Mouse (Mus musculus) layer of hippocampus, postnatal 36 days (tissue): ENCODE results near the gene Ppp1r1b. TPM values are rescaled to one million over a fixed set of nuclear protein-coding genes. Genes with fewer than 3 reads are reported as not detected.
A peak's percentile ranks its signal among the peaks of the same experiment; 100 is the strongest.

Experiments
- DNase-seq, 2 experiments: peaks; one replicate each; pipeline ENCODE4 v3.0.0; 2022
- total RNA-seq, 2 experiments: library from RNA; stranded (reverse); gene quantifications; 2 replicates each; pipeline ENCODE4 v1.2.3; 2021

Ppp1r1b gene
- 10 to 100 TPM; 48.8 to 50.8 TPM for total RNA-seq

- DNase-seq = peak; percentile 71 to 80
Measured at GRCm38 (mm10) chr11:98348083-98348961, at the start of gene Ppp1r1b. Ppp1r1b (plus strand) TSS chr11:98348404.

GRCm38 (mm10) chr11:98298484-98299205 is 49.6 kb upstream of the Ppp1r1b start:
- no peak for DNase-seq

DNA sequence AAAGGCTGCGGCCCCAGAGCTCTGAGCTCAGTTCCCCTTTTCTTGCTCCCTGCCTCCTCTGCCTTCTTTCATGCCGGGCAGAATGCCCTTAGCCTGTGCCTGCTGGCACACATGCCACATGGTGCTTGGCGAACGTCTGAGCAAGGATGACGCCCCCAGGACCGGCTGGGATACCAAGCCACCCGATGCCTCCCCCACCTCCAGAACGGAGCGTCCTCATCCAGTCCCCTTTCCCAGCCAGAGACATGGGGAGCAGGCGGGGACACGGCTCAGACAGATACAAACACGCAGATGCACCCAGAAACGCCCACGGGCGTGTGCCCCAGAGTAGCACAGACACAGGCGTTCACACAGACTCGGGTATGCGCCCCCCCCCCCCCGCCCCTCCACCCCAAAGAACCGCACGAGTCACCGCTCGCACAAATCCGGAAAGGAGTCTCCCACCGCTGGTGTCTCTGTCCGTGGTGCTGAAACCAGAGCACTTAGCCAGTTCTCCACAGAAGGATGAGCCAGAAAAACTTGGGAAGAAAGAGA is 34.3 kb upstream of the Ppp1r1b start:
- DNase-seq = peak; percentile 84 to 88

GRCm38 (mm10) chr11:98317479-98317878 is 30.7 kb upstream of the Ppp1r1b start:
- DNase-seq = no peak

DNA sequence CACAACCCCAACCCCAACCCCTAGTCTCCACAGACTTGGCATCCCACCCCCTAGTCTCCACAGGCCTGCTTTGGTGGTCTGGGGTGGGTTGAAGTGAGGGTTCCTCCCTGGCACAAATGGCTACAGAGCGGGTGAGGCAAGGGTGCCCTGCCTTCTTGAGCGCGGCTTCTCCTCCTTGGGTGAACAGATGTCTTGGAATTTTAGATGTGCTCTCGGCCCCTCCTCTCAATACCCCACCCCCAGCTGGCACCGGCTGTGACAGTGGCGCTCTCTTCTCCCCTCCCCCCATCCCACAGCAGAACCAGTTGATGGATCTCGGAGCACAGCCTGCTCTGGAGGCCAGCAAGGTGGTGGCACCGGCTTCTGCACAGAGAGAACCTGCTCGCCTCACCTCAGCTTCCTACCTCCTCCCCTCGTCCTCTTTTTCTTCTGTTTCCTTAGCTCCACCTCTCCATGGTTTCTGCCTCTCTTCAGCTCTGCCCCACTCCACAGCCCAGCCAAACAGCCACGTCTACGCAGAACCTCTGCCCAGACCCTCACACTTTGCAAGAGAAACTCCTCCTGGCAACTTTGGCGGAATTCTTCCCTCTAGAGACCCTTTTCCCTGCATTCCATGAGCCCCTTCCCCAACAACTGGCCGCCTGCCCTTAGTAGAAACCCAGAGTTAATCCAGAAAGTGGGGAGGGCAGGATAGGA is 29.6 kb upstream of the Ppp1r1b start:
- DNase-seq = no peak

GRCm38 (mm10) chr11:98319120-98319519 is 29.1 kb upstream of the Ppp1r1b start:
- peak in 1 of 2 experiments; percentile 59 for DNase-seq

DNA sequence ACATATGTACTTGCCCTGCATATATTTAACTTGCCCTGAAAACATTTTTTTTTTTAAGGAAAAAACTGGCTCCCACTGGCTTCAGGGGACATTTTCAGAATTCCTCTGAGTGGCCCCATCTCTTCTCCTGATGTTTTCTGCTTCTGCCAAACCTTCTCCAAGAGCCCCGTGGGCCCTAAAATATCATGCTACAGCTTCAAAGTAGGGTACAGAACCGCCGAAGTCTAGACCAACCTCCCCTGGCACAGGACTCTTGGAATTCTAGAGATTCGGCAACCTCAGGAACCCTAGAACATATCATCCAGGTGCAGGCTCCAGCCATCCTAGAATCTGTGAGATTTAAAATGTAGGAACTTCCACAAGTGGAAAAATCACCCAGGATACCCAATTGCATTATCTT is 28.7 kb upstream of the Ppp1r1b start:
- DNase-seq = no peak

DNA sequence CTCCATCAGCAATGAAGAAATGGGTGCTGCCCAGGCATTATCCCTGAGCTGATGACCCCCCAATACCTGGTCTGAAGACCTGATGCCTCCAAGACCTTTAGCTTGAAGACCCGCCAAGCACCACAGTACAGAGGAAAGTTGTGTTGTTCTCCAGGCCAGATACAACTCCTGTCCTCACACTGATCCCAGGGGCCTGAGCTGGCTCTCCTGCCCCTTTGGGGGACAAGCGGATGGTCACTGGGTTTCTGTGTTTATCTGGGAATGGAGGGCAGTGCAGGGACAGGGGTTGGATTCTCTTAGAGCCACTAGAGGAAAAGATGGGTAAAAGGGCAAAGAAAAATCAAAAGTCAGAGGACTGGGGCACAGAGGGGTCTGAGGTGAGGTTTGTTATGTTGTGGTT is 28.3 kb upstream of the Ppp1r1b start:
- DNase-seq = no peak

DNA sequence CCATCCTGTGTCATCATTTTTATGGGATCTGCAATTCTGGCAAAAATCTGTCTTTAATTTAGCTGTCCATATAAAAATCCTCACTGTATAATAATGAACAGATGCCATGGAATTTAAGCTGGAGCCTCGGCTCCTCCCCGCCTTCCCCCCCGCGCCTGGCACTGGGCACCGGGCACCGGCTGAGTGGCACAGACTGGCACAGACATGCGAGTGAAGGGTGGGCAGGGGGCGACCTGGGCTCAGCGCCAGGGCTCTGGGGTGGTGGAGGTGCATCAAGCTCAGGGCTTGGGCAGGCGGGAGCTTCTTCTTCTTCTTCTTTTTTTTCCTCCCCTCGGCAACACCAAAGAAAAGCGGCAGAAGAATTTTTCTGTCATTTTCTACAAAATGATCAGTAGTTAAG is 27.8 kb upstream of the Ppp1r1b start:
- peak in 1 of 2 experiments; percentile 41 for DNase-seq

DNA sequence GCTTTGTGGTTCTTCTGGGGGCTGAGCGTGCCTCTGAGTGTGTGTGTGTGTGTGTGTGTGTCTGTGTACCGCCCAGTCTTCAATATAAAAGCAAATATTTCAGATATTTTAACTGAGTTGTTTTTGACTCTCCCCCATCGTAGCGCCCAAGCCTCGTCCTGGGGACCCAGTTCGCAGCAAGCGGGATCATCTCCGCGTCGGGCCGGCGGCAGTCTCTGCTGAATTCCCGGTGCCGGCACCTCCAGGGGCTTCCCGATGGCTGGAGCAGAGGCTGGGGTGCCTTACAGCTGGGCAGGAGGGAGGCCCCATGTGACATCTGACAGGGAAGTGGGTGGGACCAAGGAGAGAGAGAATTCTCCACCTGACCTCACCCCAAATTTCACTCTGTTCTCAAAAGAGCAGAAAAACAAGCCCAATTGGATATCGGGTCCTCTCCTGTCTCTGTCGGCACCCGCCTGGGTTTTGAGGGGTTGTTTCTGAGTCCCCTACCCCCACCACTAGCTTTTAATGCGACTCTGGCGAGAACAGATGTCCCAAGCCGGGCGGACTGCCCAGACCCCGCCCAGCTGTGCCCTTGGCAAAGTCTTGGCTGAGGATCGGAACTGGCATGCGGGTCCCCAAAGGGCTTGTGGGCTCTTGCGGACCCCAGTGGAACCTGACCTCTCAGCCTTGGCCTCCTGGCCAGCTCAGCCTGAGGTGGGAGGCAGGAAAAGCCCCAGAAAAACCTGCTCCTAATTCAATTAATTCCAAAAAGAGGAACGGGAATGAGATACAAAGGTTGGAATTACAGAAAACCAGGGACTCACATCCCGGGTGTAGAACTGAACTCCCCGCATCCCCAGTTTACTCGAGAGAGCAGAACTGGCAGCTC is 27.2 kb upstream of the Ppp1r1b start:
- peak in 1 of 2 experiments; percentile 31 for DNase-seq

- DNase-seq = no peak
Measured at GRCm38 (mm10) chr11:98321677-98322003, 26.6 kb upstream of the Ppp1r1b start.

GRCm38 (mm10) chr11:98322159-98322558 is 26.0 kb upstream of the Ppp1r1b start:
- DNase-seq = no peak

GRCm38 (mm10) chr11:98323136-98323866 is 24.9 kb upstream of the Ppp1r1b start:
- DNase-seq = no peak

DNA sequence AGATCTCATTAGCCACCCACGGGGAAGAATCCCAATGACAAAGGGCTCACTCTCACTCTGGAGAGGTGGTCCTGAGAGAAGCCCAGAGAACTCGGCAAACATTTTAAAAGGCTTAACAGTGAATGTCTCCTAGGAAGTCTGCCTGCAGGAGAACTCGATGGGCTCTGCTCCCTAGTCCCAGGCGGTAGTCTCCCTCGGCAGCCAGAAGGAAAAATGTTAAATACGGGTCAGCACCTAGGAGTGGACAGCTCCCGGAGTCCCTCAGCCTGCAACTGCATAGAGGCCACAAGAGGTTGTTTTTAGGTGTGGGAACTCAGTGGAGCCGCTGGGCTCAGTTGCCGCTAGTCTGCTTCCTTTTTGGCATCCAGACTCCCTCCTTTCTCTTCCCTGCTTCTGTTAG is 24.3 kb upstream of the Ppp1r1b start:
- no peak for DNase-seq

DNA sequence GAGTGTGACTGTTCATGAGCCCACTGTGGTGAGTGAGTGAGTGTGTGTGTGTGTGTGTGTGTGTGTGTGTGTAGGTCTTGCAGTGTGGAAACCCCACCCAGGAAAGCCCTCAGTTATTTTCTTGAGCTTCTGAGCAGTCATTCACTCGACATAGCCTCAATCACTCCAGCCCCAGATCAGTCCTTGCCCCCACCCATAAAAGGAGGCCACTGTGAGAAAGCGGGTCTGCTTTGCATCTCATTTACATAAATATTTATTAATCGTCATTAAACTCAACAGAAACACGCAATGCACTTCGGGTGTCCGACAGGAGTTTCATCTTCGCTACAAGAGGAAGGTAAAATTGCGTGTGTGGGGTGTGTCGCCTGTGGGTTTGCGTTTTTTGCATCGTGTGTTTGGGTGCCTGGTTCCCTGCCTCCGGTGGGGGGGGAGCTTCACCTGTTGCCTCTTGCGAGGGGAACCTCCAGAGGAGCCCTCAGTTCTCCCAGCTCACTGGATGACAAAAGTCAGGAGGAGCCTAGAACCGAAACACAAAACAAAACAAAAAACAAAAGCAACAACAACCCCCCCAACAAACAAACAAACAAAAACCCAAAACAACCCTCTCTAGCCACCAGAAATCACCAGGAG is 22.9 kb upstream of the Ppp1r1b start:
- no peak for DNase-seq

DNA sequence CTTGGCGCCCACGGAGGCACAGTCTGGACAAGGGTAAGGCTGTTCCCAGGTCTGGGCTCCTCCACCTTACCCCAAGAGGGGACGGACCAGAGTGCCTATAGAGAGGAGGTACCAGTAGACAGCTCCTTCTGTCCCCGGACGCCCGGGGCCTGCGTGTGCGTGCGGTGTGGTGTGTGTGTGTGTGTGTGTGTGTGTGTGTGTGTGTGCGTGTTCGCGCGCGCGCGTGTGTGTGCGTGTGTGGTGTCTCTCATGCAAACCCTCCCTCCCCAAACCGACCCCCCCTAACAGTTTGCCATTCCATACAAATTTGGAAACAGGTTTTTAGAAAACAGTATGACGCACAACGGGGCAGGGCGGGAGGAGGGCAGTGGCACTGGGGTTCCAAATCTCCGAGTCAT is 22.4 kb upstream of the Ppp1r1b start:
- no peak for DNase-seq

DNA sequence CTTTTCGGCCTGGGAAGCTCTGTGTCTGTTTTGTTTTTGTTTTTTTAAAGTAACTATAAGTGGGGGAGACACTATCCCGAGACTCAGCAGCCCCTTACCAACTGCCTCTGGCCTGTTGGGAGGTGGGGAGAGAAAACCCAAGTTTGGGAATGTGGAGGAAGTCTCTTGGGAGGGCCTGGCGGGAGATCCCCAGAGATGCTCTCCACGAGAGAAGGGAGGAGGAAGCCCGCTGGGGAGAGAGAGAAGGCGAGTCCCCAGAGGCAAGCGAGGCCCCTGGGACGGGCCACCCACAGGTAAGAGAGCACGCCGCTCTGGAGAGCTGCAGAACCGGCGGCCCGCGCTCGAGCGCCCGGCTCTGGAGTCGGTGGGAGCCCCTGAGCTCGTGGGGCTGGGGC is 21.5 kb upstream of the Ppp1r1b start:
- DNase-seq = no peak

DNA sequence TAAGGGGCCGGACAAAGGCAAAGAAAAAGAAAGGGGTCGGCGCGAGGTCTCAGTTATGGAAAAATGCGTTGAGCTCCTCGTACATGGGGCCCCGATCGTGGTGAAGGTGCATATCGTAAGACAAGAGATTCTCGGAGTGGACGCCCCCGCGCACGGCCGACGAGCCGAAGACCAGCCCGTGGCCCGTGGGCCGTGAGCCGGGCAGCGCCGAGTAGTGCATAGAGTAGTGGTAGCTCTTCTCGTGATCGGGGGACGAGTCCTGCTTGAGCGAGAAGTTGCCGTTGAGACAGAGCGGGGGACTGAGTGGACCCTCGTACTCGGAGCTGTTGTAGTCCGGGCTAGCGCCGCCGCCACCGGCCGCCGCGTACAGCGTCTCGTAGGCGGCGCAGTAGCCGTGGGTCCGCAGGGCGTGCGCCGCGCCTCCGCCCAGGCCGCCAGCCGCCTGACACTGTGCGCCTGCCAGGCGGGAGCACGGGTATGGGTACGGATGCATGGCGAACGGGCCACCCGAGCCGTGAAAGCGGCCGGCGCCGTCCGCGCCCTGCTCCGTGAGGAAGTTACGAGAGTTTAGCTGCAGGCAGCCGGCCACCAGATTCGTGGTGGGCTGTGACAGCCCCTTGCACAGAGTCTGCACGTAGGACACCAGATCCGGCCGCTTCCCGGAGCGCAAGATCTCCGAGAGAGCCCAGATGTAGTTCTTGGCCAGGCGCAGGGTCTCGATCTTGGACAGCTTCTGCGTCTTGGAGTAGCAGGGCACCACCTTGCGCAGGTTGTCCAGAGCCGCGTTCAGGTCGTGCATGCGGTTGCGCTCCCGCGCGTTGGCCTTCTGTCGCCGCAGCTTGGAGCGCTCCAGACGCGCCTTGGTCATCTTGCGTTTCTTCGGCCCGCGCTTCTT is 20.8 kb upstream of the Ppp1r1b start:
- DNase-seq = no peak

DNA sequence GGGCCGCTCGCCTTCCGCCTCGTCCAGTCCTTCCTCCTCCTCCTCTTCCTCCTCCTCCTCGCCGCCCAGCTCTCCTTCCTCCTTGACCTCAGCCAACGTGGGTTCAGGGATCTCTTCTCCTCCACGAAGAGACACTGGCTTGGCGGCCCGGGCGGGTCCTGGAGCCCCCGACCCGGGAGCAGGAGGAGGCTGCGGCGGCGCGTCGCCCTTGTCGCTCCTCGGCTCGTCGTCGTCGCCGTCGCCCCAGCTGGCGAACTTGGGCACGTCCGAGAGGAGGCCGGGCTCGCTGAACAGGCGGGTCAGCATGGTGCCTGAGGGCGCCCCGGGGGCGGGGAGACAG is 20.2 kb upstream of the Ppp1r1b start:
- no peak for DNase-seq
